Mouse (Mus musculus): ENCODE measurements around the gene Fam104a.

Fam104a gene

GRCm38 (mm10) chr11:113705966-113706652, 22.2 kb upstream of the Fam104a start:
- in situ Hi-C loops (cut with MboI, MseI): loop anchor here (5.0 kb wide), 1 partner anchor 41 kb away; no protein-coding TSS in a partner anchor

GRCm38 (mm10) chr11:113703758-113704157, 19.8 kb upstream of the Fam104a start:
- in situ Hi-C loops (cut with MboI, MseI): loop anchor here (5.0 kb wide), 1 partner anchor 109 kb away; no protein-coding TSS in a partner anchor

GRCm38 (mm10) chr11:113699643-113700042, 15.7 kb upstream of the Fam104a start:
- in situ Hi-C loops (cut with MboI, MseI): loop anchor here (5.0 kb wide), 1 partner anchor 113 kb away; no protein-coding TSS in a partner anchor

GRCm38 (mm10) chr11:113698013-113698545, 14.1 kb upstream of the Fam104a start:
- in situ Hi-C loops (cut with MboI, MseI): no loop called here

GRCm38 (mm10) chr11:113697571-113697970, 13.6 kb upstream of the Fam104a start:
- in situ Hi-C loops (cut with MboI, MseI): no loop called here

GRCm38 (mm10) chr11:113691851-113692250, 7.9 kb upstream of the Fam104a start:
- in situ Hi-C loops (cut with MboI, MseI): no loop called here

- in situ Hi-C loops (cut with MboI, MseI): no loop called here
Observed at GRCm38 (mm10) chr11:113691318-113691717, 7.4 kb upstream of the Fam104a start.

GRCm38 (mm10) chr11:113690506-113690905, 6.6 kb upstream of the Fam104a start:
- in situ Hi-C loops (cut with MboI, MseI): no loop called here

- in situ Hi-C loops (cut with MboI, MseI): no loop called here
Observed at GRCm38 (mm10) chr11:113687031-113687430, 3.1 kb upstream of the Fam104a start.

- in situ Hi-C loops (cut with MboI, MseI): no loop called here
Observed at GRCm38 (mm10) chr11:113684707-113685426, 912 bp upstream of the Fam104a start.

GRCm38 (mm10) chr11:113683627-113683956, 363 bp downstream of the Fam104a start:
- in situ Hi-C loops (cut with MboI, MseI): no loop called here

GRCm38 (mm10) chr11:113682897-113683626, 893 bp downstream of the Fam104a start:
- in situ Hi-C loops (cut with MboI, MseI): no loop called here

- in situ Hi-C loops (cut with MboI, MseI): no loop called here
Observed at GRCm38 (mm10) chr11:113681979-113682378, 2.0 kb downstream of the Fam104a start.

GRCm38 (mm10) chr11:113680954-113681353, 3.0 kb downstream of the Fam104a start:
- in situ Hi-C loops (cut with MboI, MseI): no loop called here

- in situ Hi-C loops (cut with MboI, MseI): no loop called here
Observed at GRCm38 (mm10) chr11:113678373-113678772, 5.6 kb downstream of the Fam104a start.

GRCm38 (mm10) chr11:113677378-113677777, 6.6 kb downstream of the Fam104a start:
- in situ Hi-C loops (cut with MboI, MseI): no loop called here

- in situ Hi-C loops (cut with MboI, MseI): no loop called here
Observed at GRCm38 (mm10) chr11:113676847-113677246, 7.1 kb downstream of the Fam104a start.

- in situ Hi-C loops (cut with MboI, MseI): no loop called here
Observed at GRCm38 (mm10) chr11:113674595-113674994, 9.4 kb downstream of the Fam104a start.

GRCm38 (mm10) chr11:113673614-113674013, 10.3 kb downstream of the Fam104a start:
- in situ Hi-C loops (cut with MboI, MseI): no loop called here

GRCm38 (mm10) chr11:113669711-113670110, 14.2 kb downstream of the Fam104a start:
- in situ Hi-C loops (cut with MboI, MseI): no loop called here

GRCm38 (mm10) chr11:113668857-113669256, 15.1 kb downstream of the Fam104a start:
- in situ Hi-C loops (cut with MboI, MseI): no loop called here

- in situ Hi-C loops (cut with MboI, MseI): no loop called here
Observed at GRCm38 (mm10) chr11:113667704-113668103, 16.3 kb downstream of the Fam104a start.

Data from regulatory T cell (primary cell).